Mouse (Mus musculus) olfactory bulb, adult 2 months (tissue): Measurements from ENCODE around the gene Noc3l.

ENCODE experiments used
- CTCF ChIP-seq: fragments of 200-500 bp; IDR thresholded peaks from 2 replicates; pipeline ENCODE4 v1.5.1; 2012; ENCODE audit warnings: low read depth, mild to moderate bottlenecking, low read length, moderate library complexity; ENCODE audit not compliant: insufficient read depth
- POLR2A ChIP-seq: fragments of 200-500 bp; IDR thresholded peaks from 2 replicates; pipeline ENCODE4 v1.6.1; 2012; ENCODE audit warnings: mild to moderate bottlenecking, low read depth, low read length, moderate library complexity; ENCODE audit not compliant: insufficient read depth

DNA sequence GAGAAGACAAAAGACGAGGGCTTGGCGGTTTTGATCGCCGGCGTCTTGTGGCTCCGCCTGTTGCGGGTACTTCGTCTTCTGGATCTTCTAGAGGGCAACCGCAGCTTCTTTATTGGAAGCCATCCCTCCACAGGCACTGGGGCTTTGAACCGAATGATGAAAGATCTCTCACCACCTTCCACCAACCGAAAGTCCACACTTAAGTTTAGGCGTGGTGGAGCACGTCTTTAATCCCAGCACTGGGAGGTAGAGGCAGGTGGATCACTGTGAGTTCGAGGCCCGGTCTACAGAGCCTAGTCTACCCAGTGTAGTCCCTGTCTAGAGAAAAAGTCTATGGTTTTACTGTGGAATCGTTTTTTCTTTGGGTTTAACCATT lies 378 bp upstream of the Noc3l start:
- no peak for TF ChIP-seq CTCF
- no peak for TF ChIP-seq POLR2A
